Mouse (Mus musculus): ENCODE measurements around the gene Dpagt1. TPM values are rescaled to one million over a fixed set of nuclear protein-coding genes. Genes with fewer than 3 reads are reported as not detected.

Gene Dpagt1
- polyA plus RNA-seq, 1 experiment from 2014 or later, result 27.8 TPM

- Histone ChIP-seq H3K9ac (ENCODE audit: low read length) (peak overlapping the region; percentile 83), H3K27ac (replicated peaks) (peak overlapping the region; percentile 91), H3K9me3 (ENCODE audit: control insufficient read depth, low read length) (no peaks in the 10 kb centered on the region), H3K4me3 (ENCODE audit: low read depth, low read length) (peak overlapping the region; percentile 73), H3K4me1 (replicated peaks; ENCODE audit: control insufficient read depth, insufficient read depth) (no peaks in the 10 kb centered on the region; the same call in 1 of the 2 replicates), H3K4me2 (replicated peaks; ENCODE audit: low read depth) (peak overlapping the region; percentile 71), H3K27me3 (ENCODE audit: control insufficient read depth, insufficient read depth, low read length) (no peaks in the 10 kb centered on the region), H3K36me3 (ENCODE audit: control insufficient read depth, insufficient read depth, low read length) (no peaks in the 10 kb centered on the region; the same call in 1 of the 2 replicates)
- ATAC-seq (ENCODE audit: low FRiP score, low TSS enrichment), result peak; percentile 94
- DNase-seq (ENCODE audit: low spot score), result peak; percentile 87
- TF ChIP-seq CTCF (IDR thresholded peaks at IDR 0.05; ENCODE audit: low read depth), result no peak
- no peak for TF ChIP-seq EP300 (optimal IDR thresholded peaks at IDR 0.05)
- under 1% methylated on average over 38 of the region's 38 CpGs for WGBS
Measured at GRCm38 (mm10) chr9:44326371-44327063, 698 bp downstream of the Dpagt1 start.

- WGBS, result under 1% methylated on average over 21 of the region's 22 CpGs
Measured at GRCm38 (mm10) chr9:44327064-44327711, 1.4 kb downstream of the Dpagt1 start.

GRCm38 (mm10) chr9:44327926-44328325, 2.1 kb downstream of the Dpagt1 start:
- Histone ChIP-seq H3K27ac (replicated peaks) (no peak overlapping the region), H3K9me3 (ENCODE audit: control insufficient read depth, low read length) (no peaks in the 10 kb centered on the region), H3K4me1 (replicated peaks; ENCODE audit: control insufficient read depth, insufficient read depth) (no peaks in the 10 kb centered on the region; the same call in 1 of the 2 replicates), H3K36me3 (ENCODE audit: control insufficient read depth, insufficient read depth, low read length) (peaks cover 9% of the 10 kb centered on the region; the same call in 1 of the 2 replicates), H3K9ac (ENCODE audit: low read length) (no peak overlapping the region), H3K4me2 (replicated peaks; ENCODE audit: low read depth) (peak overlapping the region; percentile 71), H3K27me3 (ENCODE audit: control insufficient read depth, insufficient read depth, low read length) (no peaks in the 10 kb centered on the region), H3K4me3 (ENCODE audit: low read depth, low read length) (no peak overlapping the region; the same call in 1 of the 2 replicates)
- 90% methylated on average over 5 of the region's 5 CpGs for WGBS
- ATAC-seq (ENCODE audit: low FRiP score, low TSS enrichment) (no peak), DNase-seq (ENCODE audit: low spot score) (no peak)
- no peak for TF ChIP-seq EP300 (optimal IDR thresholded peaks at IDR 0.05)
- TF ChIP-seq CTCF (IDR thresholded peaks at IDR 0.05; ENCODE audit: low read depth), result no peak

More at GRCm38 (mm10) chr9:44327064-44327711, 1.4 kb downstream of the Dpagt1 start:
- peak; percentile 10; the same call in 1 of the 2 replicates for ATAC-seq (ENCODE audit: low FRiP score, low TSS enrichment)
- no peak for DNase-seq (ENCODE audit: low spot score)
- Histone ChIP-seq H3K4me1 (replicated peaks; ENCODE audit: control insufficient read depth, insufficient read depth) (no peaks in the 10 kb centered on the region; the same call in 1 of the 2 replicates), H3K9me3 (ENCODE audit: control insufficient read depth, low read length) (no peaks in the 10 kb centered on the region), H3K27ac (replicated peaks) (peak overlapping the region; percentile 91), H3K36me3 (ENCODE audit: control insufficient read depth, insufficient read depth, low read length) (peaks cover 3% of the 10 kb centered on the region; the same call in 1 of the 2 replicates), H3K27me3 (ENCODE audit: control insufficient read depth, insufficient read depth, low read length) (no peaks in the 10 kb centered on the region), H3K4me3 (ENCODE audit: low read depth, low read length) (peak overlapping the region; percentile 73), H3K9ac (ENCODE audit: low read length) (peak overlapping the region; percentile 83), H3K4me2 (replicated peaks; ENCODE audit: low read depth) (peak overlapping the region; percentile 71)
- no peak for TF ChIP-seq EP300 (optimal IDR thresholded peaks at IDR 0.05)
- TF ChIP-seq CTCF (IDR thresholded peaks at IDR 0.05; ENCODE audit: low read depth), result no peak

- H3K9me3 ChIP-seq (ENCODE audit: control insufficient read depth, low read length), result no peaks in the 10 kb centered on the region
- no peak overlapping the region for H3K4me3 ChIP-seq (ENCODE audit: low read depth, low read length)
- WGBS, result 86% methylated on average over 6 of the region's 6 CpGs
- TF ChIP-seq EP300 (optimal IDR thresholded peaks at IDR 0.05) (no peak), CTCF (IDR thresholded peaks at IDR 0.05; ENCODE audit: low read depth) (no peak)
- no peak overlapping the region for H3K27ac ChIP-seq (replicated peaks)
- no peak overlapping the region for H3K9ac ChIP-seq (ENCODE audit: low read length)
- DNase-seq (ENCODE audit: low spot score) (no peak), ATAC-seq (ENCODE audit: low FRiP score, low TSS enrichment) (no peak)
- peaks cover 15% of the 10 kb centered on the region; the same call in 1 of the 2 replicates for H3K36me3 ChIP-seq (ENCODE audit: control insufficient read depth, insufficient read depth, low read length)
- no peaks in the 10 kb centered on the region for H3K27me3 ChIP-seq (ENCODE audit: control insufficient read depth, insufficient read depth, low read length)
- H3K4me1 ChIP-seq (replicated peaks; ENCODE audit: control insufficient read depth, insufficient read depth), result no peaks in the 10 kb centered on the region; the same call in 1 of the 2 replicates
- H3K4me2 ChIP-seq (replicated peaks; ENCODE audit: low read depth), result no peak overlapping the region
Measured at GRCm38 (mm10) chr9:44330736-44331135, 4.9 kb downstream of the Dpagt1 start.

- no peaks in the 10 kb centered on the region for H3K4me1 ChIP-seq (replicated peaks; ENCODE audit: control insufficient read depth, insufficient read depth)
- no peak overlapping the region for H3K9ac ChIP-seq (ENCODE audit: low read length)
- no peak overlapping the region for H3K4me3 ChIP-seq (ENCODE audit: low read depth, low read length)
- WGBS, result 95% methylated on average over 13 of the region's 13 CpGs
- ATAC-seq (ENCODE audit: low FRiP score, low TSS enrichment) (no peak), DNase-seq (ENCODE audit: low spot score) (no peak)
- no peak overlapping the region for H3K27ac ChIP-seq (replicated peaks)
- H3K9me3 ChIP-seq (ENCODE audit: control insufficient read depth, low read length), result no peaks in the 10 kb centered on the region
- TF ChIP-seq CTCF (IDR thresholded peaks at IDR 0.05; ENCODE audit: low read depth), result no peak
- H3K27me3 ChIP-seq (ENCODE audit: control insufficient read depth, insufficient read depth, low read length), result no peaks in the 10 kb centered on the region
- H3K4me2 ChIP-seq (replicated peaks; ENCODE audit: low read depth), result no peak overlapping the region
- peaks cover 21% of the 10 kb centered on the region; the same call in 1 of the 2 replicates for H3K36me3 ChIP-seq (ENCODE audit: control insufficient read depth, insufficient read depth, low read length)
Measured at GRCm38 (mm10) chr9:44332918-44333638, 7.3 kb downstream of the Dpagt1 start.
